ENCODE assay signal across 24 mouse cellular contexts in the genomic region with DNA sequence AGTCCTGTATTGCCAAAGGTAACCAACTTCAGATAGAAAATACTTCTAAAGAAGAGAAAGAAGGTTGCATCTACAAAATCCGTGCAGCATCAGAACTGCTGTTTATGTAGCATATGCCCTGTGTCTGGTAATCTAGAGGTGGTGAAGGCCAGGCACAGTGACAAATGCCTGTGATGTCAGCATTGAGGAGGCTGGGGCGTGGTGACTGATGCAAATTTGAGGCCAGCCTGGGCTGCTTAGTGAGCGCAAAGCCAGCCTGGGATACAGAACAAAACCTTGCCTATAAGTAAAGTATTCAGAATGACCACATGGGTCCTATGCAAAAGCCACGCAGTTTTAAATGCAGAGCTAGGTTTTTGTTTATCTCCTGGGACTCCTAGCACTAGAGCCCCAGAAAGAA.
"Had no signal": no experiment of that assay in that cellular context is flagged by ENCODE, and none has a peak within 500 bp of the region (broad histone marks: within the 10 kb centered on the region; RNA-seq: fewer than 3 reads in every experiment).

No protein-coding gene starts in this region.

- H3K9ac ChIP-seq: limb, embryonic 13.5 days; liver, embryonic 12.5 days; liver, embryonic 15.5 days; lung, embryonic 15.5 days; midbrain, embryonic 13.5 days; neural tube, embryonic 13.5 days; stomach, embryonic 15.5 days had no signal

- H3K27ac ChIP-seq: limb, embryonic 10.5 days; limb, embryonic 13.5 days; liver, embryonic 12.5 days; liver, embryonic 15.5 days; lung, embryonic 15.5 days; midbrain, embryonic 10.5 days; midbrain, embryonic 13.5 days; neural tube, embryonic 13.5 days; stomach, embryonic 15.5 days had no signal

- DNase-seq: kidney, postnatal 10 days; kidney, postnatal 36 days; liver; lung, adult 18-20 months; lung, postnatal 10 days; lung, postnatal 36 days; retina, postnatal 1 day; right cerebral cortex, postnatal 25 days; spleen, adult 18-20 months; thymus, adult 2 months; thymus, postnatal 14 days; thymus, postnatal 4 days had no signal

- H3K27me3 ChIP-seq: limb, embryonic 13.5 days; liver, embryonic 12.5 days; liver, embryonic 15.5 days; lung, embryonic 15.5 days; megakaryocyte, embryonic 14.5 days; midbrain, embryonic 13.5 days; neural tube, embryonic 13.5 days; stomach, embryonic 15.5 days had no signal

- H3K9me3 ChIP-seq: limb, embryonic 10.5 days; limb, embryonic 13.5 days; liver, embryonic 12.5 days; liver, embryonic 15.5 days; lung, embryonic 15.5 days; megakaryocyte, embryonic 14.5 days; midbrain, embryonic 10.5 days; midbrain, embryonic 13.5 days; neural tube, embryonic 13.5 days; stomach, embryonic 15.5 days had no signal

- H3K4me2 ChIP-seq: limb, embryonic 13.5 days; liver, embryonic 12.5 days; liver, embryonic 15.5 days; lung, embryonic 15.5 days; midbrain, embryonic 13.5 days; neural tube, embryonic 13.5 days; stomach, embryonic 15.5 days had no signal

- H3K36me3 ChIP-seq: midbrain, embryonic 13.5 days; neural tube, embryonic 13.5 days had no signal

- ATAC-seq: liver, embryonic 12.5 days; midbrain, embryonic 13.5 days; midbrain, embryonic 16.5 days had no signal

- H3K4me1 ChIP-seq: limb, embryonic 10.5 days; limb, embryonic 13.5 days; liver, embryonic 12.5 days; liver, embryonic 15.5 days; midbrain, embryonic 13.5 days; stomach, embryonic 15.5 days had no signal

- H3K4me3 ChIP-seq: limb, embryonic 10.5 days; limb, embryonic 13.5 days; liver, embryonic 12.5 days; liver, embryonic 15.5 days; lung, embryonic 15.5 days; megakaryocyte, embryonic 14.5 days; midbrain, embryonic 10.5 days; midbrain, embryonic 13.5 days; myocyte; neural tube, embryonic 13.5 days; stomach, embryonic 15.5 days had no signal
